Mouse (Mus musculus) neural tube, embryonic 15.5 days (tissue): Measurements from ENCODE around the gene Methig1. TPM values are rescaled to one million over a fixed set of nuclear protein-coding genes. Genes with fewer than 3 reads are reported as not detected.
"Not testable (repeated sequence)": the region's sequence is repeated elsewhere in the genome, so short reads cannot be mapped to it uniquely, and the experiment has no call there.

Source experiments
- ATAC-seq: fragments of 200-750 bp; cut with Nextera tagmentation; 2 replicates; pipeline ENCODE4 v1.8.0; 2017; ENCODE audit warnings: mild to moderate bottlenecking, moderate TSS enrichment, moderate library complexity; ENCODE audit not compliant: low FRiP score
- H3K27ac ChIP-seq: fragments of 300-500 bp; sonication (generic); replicated peaks from 2 replicates; pipeline ENCODE4 v1.5.1; 2015; ENCODE audit warnings: mild to moderate bottlenecking, inconsistent platforms
- H3K27me3 ChIP-seq: fragments of 300-500 bp; sonication (generic); replicated peaks from 2 replicates; pipeline ENCODE4 v1.6.1; 2015; ENCODE audit warnings: inconsistent platforms
- H3K36me3 ChIP-seq: fragments of 300-500 bp; sonication (generic); 2 replicates; pipeline ENCODE4 v1.6.1; 2015; ENCODE audit warnings: inconsistent platforms
- H3K4me1 ChIP-seq: fragments of 300-500 bp; sonication (generic); 2 replicates; pipeline ENCODE4 v1.6.1; 2015; ENCODE audit warnings: inconsistent platforms
- H3K4me2 ChIP-seq: fragments of 300-500 bp; sonication (generic); 2 replicates; pipeline ENCODE4 v1.6.1; 2015; ENCODE audit warnings: inconsistent platforms, mild to moderate bottlenecking, moderate library complexity
- H3K4me3 ChIP-seq: fragments of 300-500 bp; sonication (generic); replicated peaks from 2 replicates; pipeline ENCODE4 v1.5.1; 2015; ENCODE audit warnings: mild to moderate bottlenecking, inconsistent platforms
- H3K9ac ChIP-seq: fragments of 300-500 bp; sonication (generic); replicated peaks from 2 replicates; pipeline ENCODE4 v1.6.1; 2015; ENCODE audit warnings: mild to moderate bottlenecking, inconsistent platforms
- H3K9me3 ChIP-seq: fragments of 300-500 bp; sonication (generic); replicated peaks from 2 replicates; pipeline ENCODE4 v1.6.1; 2016; ENCODE audit warnings: inconsistent platforms
- WGBS: fragments of 180-500 bp; shearing (Covaris S2); methylation state at CpG from one replicate; pipeline ENCODE4 v1.1.7; 2015; ENCODE audit warnings: mixed read lengths; 5-methylcytosine and 5-hydroxymethylcytosine counted together
- polyA plus RNA-seq: library from polyadenylated mRNA; unstranded; fragments of >200 nt; fragmentation: Nextera tagmentation; extraction: Ambion mirVana; gene quantifications from 2 replicates; pipeline ENCODE4 v1.2.1, GENCODE M21; 2015

The Methig1 gene
- 1.1 and 1.7 TPM in 2 replicates for polyA plus RNA-seq

- WGBS, result 84% methylated on average over 10 of the region's 10 CpGs
- Histone ChIP-seq H3K4me3 (no peak within 1 kb of the TSS), H3K27me3 (no peaks in the 10 kb centered on the region), H3K9me3 (no peaks in the 10 kb centered on the region), H3K4me1 (no peaks in the 10 kb centered on the region), H3K9ac (no peak within 1 kb of the TSS), H3K27ac (no peak within 1 kb of the TSS), H3K4me2 (no peak within 1 kb of the TSS), H3K36me3 (no peaks in the 10 kb centered on the region)
- no peak for ATAC-seq
Observed at GRCm38 (mm10) chr15:100352711-100353250, at the start of gene Methig1, which contains the start of gene Mettl7a2. Gene Methig1, plus strand, starts transcription at chr15:100353149. Gene Mettl7a2, plus strand, starts transcription at chr15:100353200.

- Histone ChIP-seq H3K27me3 (no peaks in the 10 kb centered on the region), H3K4me2 (peak overlapping the region; percentile 82), H3K9ac (peak overlapping the region; percentile 69; the same call in 1 of the 2 replicates), H3K36me3 (no peaks in the 10 kb centered on the region), H3K4me1 (peaks cover 14% of the 10 kb centered on the region), H3K4me3 (peak overlapping the region; percentile 54), H3K9me3 (no peaks in the 10 kb centered on the region), H3K27ac (no peak overlapping the region)
- ATAC-seq, result no peak
- 58% methylated on average over 8 of the region's 8 CpGs for WGBS
Observed at GRCm38 (mm10) chr15:100303428-100304018, 49.4 kb upstream of the Methig1 start.

- Histone ChIP-seq H3K4me2 (peak within 1 kb of the TSS; percentile 82), H3K27me3 (no peaks in the 10 kb centered on the region), H3K9ac (peak within 1 kb of the TSS; percentile 69), H3K4me1 (peaks cover 14% of the 10 kb centered on the region), H3K9me3 (no peaks in the 10 kb centered on the region), H3K27ac (peak within 1 kb of the TSS; percentile 88), H3K4me3 (peak within 1 kb of the TSS; percentile 54), H3K36me3 (no peaks in the 10 kb centered on the region)
- peak; percentile 83 for ATAC-seq
- WGBS, result 2% methylated on average over 25 of the region's 30 CpGs
Observed at GRCm38 (mm10) chr15:100304019-100304991, 48.6 kb upstream of the Methig1 start, which contains the start of gene Mettl7a1. Gene Mettl7a1, plus strand, starts transcription at chr15:100304140.

GRCm38 (mm10) chr15:100306201-100306600 lies 46.7 kb upstream of the Methig1 start:
- Histone ChIP-seq H3K4me2 (no peak overlapping the region), H3K9ac (no peak overlapping the region), H3K4me1 (peaks cover 18% of the 10 kb centered on the region), H3K27me3 (no peaks in the 10 kb centered on the region), H3K9me3 (no peaks in the 10 kb centered on the region), H3K36me3 (no peaks in the 10 kb centered on the region), H3K4me3 (no peak overlapping the region), H3K27ac (no peak overlapping the region)
- whole genome bisulfite sequencing, result 90% methylated on average over 2 of the region's 2 CpGs
- ATAC-seq, result no peak

- not testable (repeated sequence) for H3K9me3 ChIP-seq, ATAC-seq, H3K4me2 ChIP-seq, H3K36me3 ChIP-seq, H3K4me3 ChIP-seq, H3K27ac ChIP-seq, H3K9ac ChIP-seq, H3K27me3 ChIP-seq
- 38% methylated on average over 11 of the region's 11 CpGs for WGBS
- H3K4me1 ChIP-seq, result peaks cover 18% of the 10 kb centered on the region
Observed at GRCm38 (mm10) chr15:100307438-100308096, 45.4 kb upstream of the Methig1 start.

DNA sequence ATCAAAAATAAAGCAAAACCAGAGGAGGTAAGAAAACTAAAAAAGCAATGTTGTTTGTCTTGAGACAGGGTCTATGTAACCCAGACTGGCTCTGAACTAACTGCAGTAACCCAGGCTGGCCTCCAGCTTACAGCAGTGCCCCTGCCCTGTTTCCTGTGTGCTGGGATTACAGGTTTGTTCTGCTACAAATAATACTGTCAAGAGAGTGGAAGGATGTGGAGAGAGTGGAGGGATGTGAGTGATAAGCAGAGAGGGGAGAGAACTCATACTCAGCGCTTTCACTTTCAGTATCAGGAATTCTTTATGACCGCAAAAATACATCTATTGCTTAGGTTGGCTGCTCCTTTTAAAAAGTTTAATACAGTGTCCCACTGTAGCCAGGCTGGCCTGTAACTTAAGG lies 40.6 kb upstream of the Methig1 start:
- Histone ChIP-seq H3K4me1 (0 out of 2 replicates have a peak, but pooled peaks cover 4% of the 10 kb centered on the region), H3K36me3 (no peaks in the 10 kb centered on the region; the same call in 1 of the 2 replicates), H3K4me2 (no peak overlapping the region), H3K4me3 (no peak overlapping the region), H3K27me3 (no peaks in the 10 kb centered on the region), H3K27ac (no peak overlapping the region), H3K9ac (no peak overlapping the region), H3K9me3 (no peaks in the 10 kb centered on the region)
- WGBS, result 93% methylated on average over 2 of the region's 2 CpGs
- no peak for ATAC-seq

DNA sequence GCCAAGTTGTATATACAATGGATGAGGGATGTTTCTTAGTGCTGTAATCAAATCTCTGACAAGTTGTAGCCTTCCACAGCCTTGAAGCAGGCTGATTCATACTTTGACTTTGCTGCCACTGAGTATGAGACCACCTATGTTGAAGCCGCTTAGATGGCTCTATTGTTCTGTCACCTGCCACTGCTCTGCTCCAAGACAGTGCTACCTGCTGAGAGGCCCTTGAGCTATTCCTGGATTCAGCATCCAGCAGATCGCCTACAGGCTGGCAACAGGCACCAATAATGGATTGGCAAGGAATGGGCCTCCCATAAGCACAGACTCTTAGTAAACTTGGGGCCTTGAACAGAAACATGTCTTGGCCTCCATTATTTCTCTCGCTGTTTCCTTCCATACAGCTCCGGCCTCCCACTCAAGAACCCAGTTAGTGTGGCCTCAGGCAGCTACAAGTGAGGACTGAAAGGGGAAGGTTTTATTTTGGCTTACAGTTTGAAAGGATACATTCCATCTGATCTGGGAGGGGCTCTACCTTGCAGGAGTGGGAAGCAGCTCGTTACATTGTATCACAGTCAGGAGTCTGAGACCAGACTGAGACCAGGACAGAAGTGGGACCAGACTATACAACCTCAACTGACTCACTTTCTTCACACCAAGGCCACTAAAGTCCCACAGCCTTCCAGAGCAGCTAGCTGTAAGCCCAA lies 38.4 kb upstream of the Methig1 start:
- ATAC-seq, result no peak
- Histone ChIP-seq H3K4me2 (no peak overlapping the region), H3K9me3 (no peaks in the 10 kb centered on the region), H3K27me3 (no peaks in the 10 kb centered on the region), H3K4me1 (0 out of 2 replicates have a peak, but pooled peaks cover 4% of the 10 kb centered on the region), H3K9ac (no peak overlapping the region), H3K27ac (no peak overlapping the region), H3K4me3 (no peak overlapping the region), H3K36me3 (no peaks in the 10 kb centered on the region; the same call in 1 of the 2 replicates)
- WGBS, result 93% methylated on average over 5 of the region's 5 CpGs

GRCm38 (mm10) chr15:100318014-100318671 lies 34.8 kb upstream of the Methig1 start:
- H3K27ac ChIP-seq, ATAC-seq, H3K9ac ChIP-seq, H3K36me3 ChIP-seq, H3K27me3 ChIP-seq, H3K9me3 ChIP-seq, H3K4me3 ChIP-seq, H3K4me1 ChIP-seq, H3K4me2 ChIP-seq: not testable (repeated sequence)
- WGBS, result 77% methylated on average over 4 of the region's 4 CpGs

GRCm38 (mm10) chr15:100319884-100320283 lies 33.1 kb upstream of the Methig1 start:
- WGBS, result 77% methylated on average over 1 of the region's 1 CpGs
- H3K27ac ChIP-seq, result no peak overlapping the region
- H3K27me3 ChIP-seq, result no peaks in the 10 kb centered on the region
- no peak overlapping the region for H3K9ac ChIP-seq
- H3K36me3 ChIP-seq, result no peaks in the 10 kb centered on the region
- ATAC-seq, result no peak
- H3K4me1 ChIP-seq, result no peaks in the 10 kb centered on the region
- H3K4me3 ChIP-seq, result no peak overlapping the region
- H3K9me3 ChIP-seq, result no peaks in the 10 kb centered on the region
- H3K4me2 ChIP-seq, result no peak overlapping the region

- H3K27ac ChIP-seq, result no peak overlapping the region
- no peak overlapping the region for H3K4me2 ChIP-seq
- H3K9me3 ChIP-seq, result no peaks in the 10 kb centered on the region
- H3K9ac ChIP-seq, result no peak overlapping the region
- no peaks in the 10 kb centered on the region for H3K36me3 ChIP-seq
- 76% methylated on average over 9 of the region's 9 CpGs for whole genome bisulfite sequencing
- no peaks in the 10 kb centered on the region for H3K27me3 ChIP-seq
- ATAC-seq, result no peak
- no peak overlapping the region for H3K4me3 ChIP-seq
- H3K4me1 ChIP-seq, result no peaks in the 10 kb centered on the region
Observed at GRCm38 (mm10) chr15:100320295-100320905, 32.5 kb upstream of the Methig1 start.
